Mouse (Mus musculus) liver, postnatal 0 days (tissue): ENCODE results near the gene Adcy9. TPM values are rescaled to one million over a fixed set of nuclear protein-coding genes. Genes with fewer than 3 reads are reported as not detected.
A peak's percentile ranks its signal among the peaks of the same experiment; 100 is the strongest.

Source experiments
- ATAC-seq: fragments of 200-750 bp; cut with Nextera tagmentation; 2 replicates; pipeline ENCODE4 v1.8.0; 2017; ENCODE audit warnings: mild to moderate bottlenecking, moderate library complexity
- DNase-seq: peaks from one replicate; pipeline ENCODE4 v3.0.0-alpha.2; 2016
- H3K27ac ChIP-seq: fragments of 300-500 bp; sonication (generic); 2 replicates; pipeline ENCODE4 v1.5.1; 2014; ENCODE audit warnings: antibody characterized with exemption, moderate library complexity, mild to moderate bottlenecking, low read depth
- H3K27me3 ChIP-seq: fragments of 300-500 bp; sonication (generic); 2 replicates; pipeline ENCODE4 v1.6.1; 2014; ENCODE audit warnings: low read length, control low read depth, mixed read lengths; ENCODE audit not compliant: insufficient read depth
- H3K36me3 ChIP-seq: fragments of 300-500 bp; sonication (generic); replicated peaks from 2 replicates; pipeline ENCODE4 v1.6.1; 2014; ENCODE audit warnings: mild to moderate bottlenecking, control low read depth, low read length, moderate library complexity, mixed read lengths; ENCODE audit not compliant: insufficient read depth
- H3K4me1 ChIP-seq: fragments of 300-500 bp; sonication (generic); 2 replicates; pipeline ENCODE4 v1.6.1; 2014; ENCODE audit warnings: antibody characterized with exemption, mild to moderate bottlenecking, control low read depth; ENCODE audit not compliant: insufficient read depth
- H3K4me2 ChIP-seq: fragments of 300-500 bp; sonication (generic); 2 replicates; pipeline ENCODE4 v1.6.1; 2014; ENCODE audit warnings: low read depth, mild to moderate bottlenecking, low read length, moderate library complexity, mixed read lengths
- H3K4me3 ChIP-seq: fragments of 300-500 bp; sonication (generic); 2 replicates; pipeline ENCODE4 v1.5.1; 2014; ENCODE audit warnings: low read depth, low read length
- H3K9ac ChIP-seq: fragments of 300-500 bp; sonication (generic); replicated peaks from 2 replicates; pipeline ENCODE4 v1.6.1; 2014; ENCODE audit warnings: mild to moderate bottlenecking, moderate library complexity
- H3K9me3 ChIP-seq: fragments of 300-500 bp; sonication (generic); 2 replicates; pipeline ENCODE4 v1.6.1; 2016; ENCODE audit warnings: mild to moderate bottlenecking, control low read depth, low read length, mixed read lengths
- CTCF ChIP-seq: sonication (generic); IDR thresholded peaks from 2 replicates; pipeline ENCODE4 v1.5.1; 2016; ENCODE audit warnings: antibody characterized with exemption, low read depth
- EP300 ChIP-seq: IDR thresholded peaks from 2 replicates; pipeline ENCODE4 v1.6.1; 2016; ENCODE audit warnings: antibody characterized with exemption, low read depth, mild to moderate bottlenecking
- WGBS: fragments of 180-500 bp; shearing (Covaris S2); extraction: QIAGEN DNeasy Blood & Tissue Kit; methylation state at CpG from one replicate; pipeline ENCODE4 v1.1.7; 2014; ENCODE audit not compliant: insufficient replicate concordance; 5-methylcytosine and 5-hydroxymethylcytosine counted together
- polyA plus RNA-seq: library from polyadenylated mRNA; unstranded; fragments of >200 nt; fragmentation: Nextera tagmentation; extraction: Ambion mirVana; gene quantifications from 2 replicates; pipeline ENCODE4 v1.2.1, GENCODE M21; 2015

Adcy9 gene
- polyA plus RNA-seq, 1 experiment from 2014 or later: 0.80 TPM

- DNase-seq: no peak
- 72% methylated on average over 5 of the region's 5 CpGs for WGBS
- Histone ChIP-seq H3K9me3 (no peaks in the 10 kb centered on the region), H3K36me3 (no peaks in the 10 kb centered on the region), H3K27ac (no peak overlapping the region), H3K4me2 (no peak overlapping the region), H3K4me3 (no peak overlapping the region), H3K27me3 (no peaks in the 10 kb centered on the region), H3K4me1 (peaks cover 17% of the 10 kb centered on the region), H3K9ac (no peak overlapping the region)
- TF ChIP-seq CTCF: no peak
- TF ChIP-seq EP300: no peak
- no peak for ATAC-seq
Measured at GRCm38 (mm10) chr16:4377556-4377955, 42.7 kb downstream of the Adcy9 start.

DNA sequence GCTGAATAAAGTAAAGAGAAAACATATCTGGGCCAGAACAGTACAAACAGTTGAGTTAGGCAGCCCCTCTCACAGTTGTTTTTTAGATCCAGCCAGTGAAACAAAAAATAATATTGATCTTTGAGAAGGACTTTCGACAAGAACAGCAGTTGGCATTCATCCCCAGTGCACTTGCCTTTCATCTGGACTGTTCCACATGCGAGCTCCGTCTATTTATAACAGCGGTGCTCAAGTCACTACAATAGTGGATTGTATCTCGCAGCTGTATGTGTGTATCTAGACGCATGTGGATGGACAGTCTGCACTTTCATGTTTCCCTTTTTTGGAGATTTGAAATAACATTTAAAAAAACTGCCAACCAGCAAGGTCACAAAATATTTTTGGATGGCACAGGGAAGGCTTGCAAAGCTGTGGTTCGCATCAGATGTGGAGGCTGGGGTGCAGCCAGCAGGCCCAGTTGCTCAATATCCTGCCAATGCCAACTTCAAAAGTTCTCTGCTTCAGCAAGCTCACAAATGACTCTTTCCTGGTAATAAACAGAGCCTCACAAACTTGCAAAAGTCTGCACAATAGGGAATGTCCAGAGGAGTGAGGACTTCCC lies 45.4 kb downstream of the Adcy9 start:
- Histone ChIP-seq H3K9ac (no peak overlapping the region), H3K4me2 (peak overlapping the region; percentile 36; the same call in 1 of the 2 replicates), H3K27me3 (no peaks in the 10 kb centered on the region), H3K9me3 (no peaks in the 10 kb centered on the region), H3K36me3 (no peaks in the 10 kb centered on the region), H3K4me3 (no peak overlapping the region), H3K27ac (peak overlapping the region; percentile 41), H3K4me1 (peaks cover 23% of the 10 kb centered on the region)
- peak; percentile 33 for DNase-seq
- 48% methylated on average over 7 of the region's 7 CpGs for whole genome bisulfite sequencing
- TF ChIP-seq CTCF (no peak), EP300 (no peak)
- ATAC-seq: peak; percentile 78

- WGBS: 78% methylated on average over 5 of the region's 5 CpGs
- DNase-seq: no peak
- no peak overlapping the region for H3K9ac ChIP-seq
- H3K9me3 ChIP-seq: no peaks in the 10 kb centered on the region
- no peaks in the 10 kb centered on the region for H3K27me3 ChIP-seq
- H3K4me3 ChIP-seq: no peak overlapping the region
- ATAC-seq: no peak
- H3K4me2 ChIP-seq: no peak overlapping the region
- no peaks in the 10 kb centered on the region for H3K36me3 ChIP-seq
- no peak for TF ChIP-seq EP300
- no peak for TF ChIP-seq CTCF
- H3K4me1 ChIP-seq: peaks cover 27% of the 10 kb centered on the region
- peak overlapping the region; percentile 41 for H3K27ac ChIP-seq
Measured at GRCm38 (mm10) chr16:4374270-4374669, 46.0 kb downstream of the Adcy9 start.

GRCm38 (mm10) chr16:4371039-4371438 lies 49.3 kb downstream of the Adcy9 start:
- TF ChIP-seq EP300 (no peak), CTCF (no peak)
- Histone ChIP-seq H3K4me3 (no peak overlapping the region), H3K4me2 (no peak overlapping the region), H3K27ac (peak overlapping the region; percentile 68; the same call in 1 of the 2 replicates), H3K9me3 (no peaks in the 10 kb centered on the region), H3K27me3 (no peaks in the 10 kb centered on the region), H3K9ac (no peak overlapping the region), H3K4me1 (peaks cover 39% of the 10 kb centered on the region), H3K36me3 (no peaks in the 10 kb centered on the region)
- DNase-seq (no peak), ATAC-seq (no peak)
- 64% methylated on average over 2 of the region's 2 CpGs for WGBS

GRCm38 (mm10) chr16:4370141-4370541 lies 50.2 kb downstream of the Adcy9 start:
- DNase-seq (peak; percentile 29), ATAC-seq (peak; percentile 41)
- no peak overlapping the region for H3K9ac ChIP-seq
- H3K36me3 ChIP-seq: no peaks in the 10 kb centered on the region
- no peak overlapping the region for H3K4me3 ChIP-seq
- peak overlapping the region; percentile 68 for H3K27ac ChIP-seq
- 62% methylated on average over 10 of the region's 10 CpGs for whole genome bisulfite sequencing
- H3K27me3 ChIP-seq: no peaks in the 10 kb centered on the region
- TF ChIP-seq CTCF: no peak
- H3K9me3 ChIP-seq: no peaks in the 10 kb centered on the region
- H3K4me2 ChIP-seq: no peak overlapping the region
- H3K4me1 ChIP-seq: peaks cover 35% of the 10 kb centered on the region

DNA sequence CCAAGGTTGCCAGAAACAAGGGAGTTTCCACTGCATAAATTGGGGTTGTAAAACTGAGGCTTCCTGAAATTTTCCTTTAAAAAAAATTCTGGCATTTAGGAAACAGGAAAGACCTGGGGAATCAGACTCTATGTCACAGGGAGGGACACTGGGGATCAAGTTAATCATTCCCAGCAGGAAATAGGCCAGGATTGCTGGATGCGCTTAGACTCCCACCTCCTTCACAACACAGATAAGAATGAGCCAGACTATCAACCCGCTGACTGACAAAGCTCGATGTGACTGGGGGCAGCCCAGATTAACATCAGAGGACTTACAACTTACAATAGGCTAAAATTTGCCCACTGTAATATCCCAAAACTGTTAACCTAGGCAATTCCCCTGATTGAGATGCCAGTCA lies 52.4 kb downstream of the Adcy9 start:
- Histone ChIP-seq H3K4me1 (peaks cover 29% of the 10 kb centered on the region), H3K27ac (0 out of 2 replicates have a peak overlapping the region, but pooled peaks have one; percentile 62), H3K9me3 (no peaks in the 10 kb centered on the region), H3K9ac (no peak overlapping the region), H3K36me3 (no peaks in the 10 kb centered on the region), H3K4me3 (no peak overlapping the region), H3K4me2 (no peak overlapping the region), H3K27me3 (no peaks in the 10 kb centered on the region)
- ATAC-seq (peak; percentile 78), DNase-seq (peak; percentile 31)
- WGBS: 40% methylated on average over 3 of the region's 3 CpGs
- TF ChIP-seq EP300 (no peak), CTCF (no peak)
